10 mouse cellular contexts compared by ENCODE assay signal in the genomic region with DNA sequence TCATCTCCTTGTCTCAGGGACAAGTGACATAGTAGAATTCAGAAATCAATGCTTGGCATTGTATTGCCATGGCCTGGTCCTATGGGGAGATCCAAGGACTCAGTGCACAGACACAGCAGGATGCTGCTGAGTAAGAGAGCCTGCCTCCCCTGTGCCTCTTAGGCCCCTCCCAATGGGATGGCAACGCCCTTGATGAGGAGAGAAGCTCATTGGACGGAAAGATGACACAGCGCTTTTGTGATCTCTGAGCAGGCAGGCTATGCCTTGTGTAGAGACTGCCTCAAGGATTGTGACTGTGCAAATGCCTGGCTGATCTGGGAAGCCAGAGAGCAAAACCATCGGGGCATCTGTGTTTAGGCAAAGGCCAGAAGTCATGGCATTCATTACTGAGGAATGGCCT. TPM values are rescaled to one million over a fixed set of nuclear protein-coding genes. Genes with fewer than 3 reads are reported as not detected.
DNase-seq lines count a peak whose midpoint lies in the region; ATAC-seq and TF ChIP-seq lines count a peak whose summit lies in the region.
"Had no signal": no experiment of that assay in that cellular context is flagged by ENCODE, and none has a peak within 500 bp of the region (broad histone marks: within the 10 kb centered on the region; RNA-seq: fewer than 3 reads in every experiment).

No protein-coding gene starts in this region.

- DNase-seq in liver, result peak; percentile 65
- no peak for DNase-seq in liver, postnatal 0 days
- DNase-seq in R1 (ENCODE audit: low read depth, low spot score), result peak; percentile 79
- peak; percentile 32 for DNase-seq in embryonic facial prominence, embryonic 10.5 days (ENCODE audit: low spot score)
- DNase-seq in left cerebral cortex, postnatal 10 days (ENCODE audit: extremely low spot score in 1 of 2, low spot score in 2 of 2), result no peak
- no peak for DNase-seq in frontal cortex, postnatal 36 days (ENCODE audit: low spot score in 2 of 2)
- DNase-seq: thymus, adult 18-20 months had no signal

- H3K36me3 ChIP-seq in liver, postnatal 0 days (replicated peaks; ENCODE audit: insufficient read depth, low read length), result no peaks in the 10 kb centered on the region
- H3K36me3 ChIP-seq in embryonic facial prominence, embryonic 10.5 days (replicated peaks), result no peaks in the 10 kb centered on the region
- H3K36me3 ChIP-seq in megakaryocyte, embryonic 14.5 days (replicated peaks; ENCODE audit: low read length), result peaks cover 11% of the 10 kb centered on the region
- no peaks in the 10 kb centered on the region for H3K36me3 ChIP-seq in kidney, embryonic 16.5 days (ENCODE audit: insufficient read depth, low read length)

- no peak overlapping the region for H3K27ac ChIP-seq in liver, postnatal 0 days (ENCODE audit: low read depth)
- no peak overlapping the region for H3K27ac ChIP-seq in embryonic facial prominence, embryonic 10.5 days (replicated peaks)
- no peak overlapping the region for H3K27ac ChIP-seq in kidney, embryonic 16.5 days (ENCODE audit: low read length)

- H3K4me3 ChIP-seq in liver, postnatal 0 days (ENCODE audit: low read depth, low read length), result no peak overlapping the region
- no peak overlapping the region for H3K4me3 ChIP-seq in embryonic facial prominence, embryonic 10.5 days
- H3K4me3 ChIP-seq in megakaryocyte, embryonic 14.5 days (replicated peaks), result peak overlapping the region; percentile 67
- H3K4me3 ChIP-seq in kidney, embryonic 16.5 days (ENCODE audit: low read length), result no peak overlapping the region

- no peak for ATAC-seq in liver, postnatal 0 days
- no peak for ATAC-seq in kidney, embryonic 16.5 days (ENCODE audit: low FRiP score, low TSS enrichment)

- no peak for TF ChIP-seq CTCF in liver, postnatal 0 days (IDR thresholded peaks at IDR 0.05; ENCODE audit: low read depth)

- H3K9me3 ChIP-seq in liver, postnatal 0 days (ENCODE audit: low read length), result no peaks in the 10 kb centered on the region
- no peaks in the 10 kb centered on the region for H3K9me3 ChIP-seq in embryonic facial prominence, embryonic 10.5 days
- 0 out of 2 replicates have a peak, but pooled peaks cover 4% of the 10 kb centered on the region for H3K9me3 ChIP-seq in megakaryocyte, embryonic 14.5 days
- H3K9me3 ChIP-seq in kidney, embryonic 16.5 days (ENCODE audit: low read length), result peaks cover under 1% of the 10 kb centered on the region; the same call in 1 of the 2 replicates

- H3K4me1 ChIP-seq in liver, postnatal 0 days (ENCODE audit: insufficient read depth), result no peaks in the 10 kb centered on the region
- H3K4me1 ChIP-seq in embryonic facial prominence, embryonic 10.5 days, result peaks cover 9% of the 10 kb centered on the region
- peaks cover 62% of the 10 kb centered on the region for H3K4me1 ChIP-seq in megakaryocyte, embryonic 14.5 days
- H3K4me1 ChIP-seq in kidney, embryonic 16.5 days (ENCODE audit: insufficient read depth, low read length), result no peaks in the 10 kb centered on the region

- no peak overlapping the region for H3K4me2 ChIP-seq in liver, postnatal 0 days (ENCODE audit: low read depth, low read length)
- no peak overlapping the region for H3K4me2 ChIP-seq in kidney, embryonic 16.5 days (replicated peaks; ENCODE audit: low read depth, low read length)

- intact Hi-C loops in left cerebral cortex, postnatal 10 days (cut with DNase I), result no loop called here

- H3K9ac ChIP-seq in liver, postnatal 0 days (replicated peaks), result no peak overlapping the region
- H3K9ac ChIP-seq in kidney, embryonic 16.5 days (replicated peaks; ENCODE audit: low read length), result no peak overlapping the region

- no peak for TF ChIP-seq EP300 in liver, postnatal 0 days (IDR thresholded peaks at IDR 0.05; ENCODE audit: low read depth)

- WGBS in liver, postnatal 0 days (ENCODE audit: insufficient replicate concordance), result 44% methylated on average over 4 of the region's 4 CpGs
- WGBS in embryonic facial prominence, embryonic 10.5 days, result 20% methylated on average over 4 of the region's 4 CpGs
- WGBS in kidney, embryonic 16.5 days, result 35% methylated on average over 4 of the region's 4 CpGs

- no peaks in the 10 kb centered on the region for H3K27me3 ChIP-seq in liver, postnatal 0 days (ENCODE audit: insufficient read depth, low read length)
- no peaks in the 10 kb centered on the region for H3K27me3 ChIP-seq in embryonic facial prominence, embryonic 10.5 days (replicated peaks; ENCODE audit: low read depth, poor library complexity, severe bottlenecking)
- H3K27me3 ChIP-seq in megakaryocyte, embryonic 14.5 days (replicated peaks), result peaks cover 26% of the 10 kb centered on the region
- no peaks in the 10 kb centered on the region for H3K27me3 ChIP-seq in kidney, embryonic 16.5 days (ENCODE audit: insufficient read depth, low read length)
- H3K27me3 ChIP-seq: CH12.LX had no signal

RNA-seq across cellular contexts. Expression of a gene that starts 16.6 kb away (rescaled TPM):
- 3.5 and 3.8 TPM in 2 replicates for polyA plus RNA-seq in liver, postnatal 0 days (2015; fragmentation: Nextera tagmentation; extraction: Ambion mirVana)
- polyA plus RNA-seq in embryonic facial prominence, embryonic 10.5 days (2016; fragmentation: Nextera tagmentation; extraction: Ambion mirVana), result 0.67 and 1.5 TPM in 2 replicates
- 3.8 and 10.4 TPM in 2 replicates for polyA plus RNA-seq in megakaryocyte, embryonic 14.5 days (2012; ENCODE audit: insufficient read depth, low replicate concordance)
- total RNA-seq in left cerebral cortex, postnatal 10 days (2021), result 10 to 100 TPM; 71.9 to 74.3 TPM
- polyA plus RNA-seq in kidney, embryonic 16.5 days (2015; fragmentation: Nextera tagmentation; extraction: Ambion mirVana), result 6.6 and 7.0 TPM in 2 replicates

Comparison
In these comparisons a context has a peak if more than half of its experiments do, and no peak if none do; other contexts are left out.
1. DNase-seq: peak in liver (single experiment), R1 (single experiment) and embryonic facial prominence, embryonic 10.5 days (single experiment); none in liver, postnatal 0 days (single experiment), left cerebral cortex, postnatal 10 days (0 of 2) and frontal cortex, postnatal 36 days (0 of 2).